Mouse (Mus musculus) small intestine, adult 2 months (tissue): ENCODE results near the gene Tmem128.

Experiments
- CTCF ChIP-seq: fragments of 200-500 bp; IDR thresholded peaks from 2 replicates; pipeline ENCODE4 v1.5.1; 2012; ENCODE audit warnings: low read depth, mild to moderate bottlenecking, control low read depth, inconsistent platforms, low read length, moderate library complexity, mixed read lengths; ENCODE audit not compliant: insufficient replicate concordance, insufficient read length; ENCODE audit errors: extremely low read depth
- POLR2A ChIP-seq: fragments of 200-500 bp; IDR thresholded peaks from 2 replicates; pipeline ENCODE4 v1.6.1; 2012; ENCODE audit warnings: low read depth, mild to moderate bottlenecking, control low read depth, inconsistent platforms, low read length, moderate library complexity

GRCm38 (mm10) chr5:38258773-38259146 is 1.2 kb upstream of the Tmem128 start:
- TF ChIP-seq POLR2A (no peak), CTCF (no peak)
